Mouse (Mus musculus): ENCODE measurements around the gene Med9. TPM values are rescaled to one million over a fixed set of nuclear protein-coding genes. Genes with fewer than 3 reads are reported as not detected.

The Med9 gene
- 6.7 TPM for polyA plus RNA-seq (2014; fragmentation: Illumina TruSeq; extraction: RNeasy Lipid Tissue Mini Kit (QIAGEN cat#74804); ENCODE audit: low read depth, low replicate concordance)

GRCm38 (mm10) chr11:59947752-59948400 is at the start of gene Med9:
TSS of gene Med9 (plus strand) at chr11:59948206.

GRCm38 (mm10) chr11:59964818-59965217 is 16.8 kb downstream of the Med9 start, which contains the start of gene Rasd1:
TSS of gene Rasd1 (minus strand) at chr11:59964944.

Other genes starting within 250 kb of the Med9 start
- not detected for gene Pld6, start 160.6 kb upstream of the Med9 start, polyA plus RNA-seq (2014; fragmentation: Illumina TruSeq; extraction: RNeasy Lipid Tissue Mini Kit (QIAGEN cat#74804); ENCODE audit: low read depth, low replicate concordance)
- 3.4 TPM for gene Flcn, start 138.2 kb upstream of the Med9 start, polyA plus RNA-seq (2014; fragmentation: Illumina TruSeq; extraction: RNeasy Lipid Tissue Mini Kit (QIAGEN cat#74804); ENCODE audit: low read depth, low replicate concordance)
- gene Nt5m, start 108.8 kb upstream of the Med9 start, polyA plus RNA-seq (2014; fragmentation: Illumina TruSeq; extraction: RNeasy Lipid Tissue Mini Kit (QIAGEN cat#74804); ENCODE audit: low read depth, low replicate concordance), result 2.5 TPM
- 162 TPM for gene Cops3, start 108.4 kb upstream of the Med9 start, polyA plus RNA-seq (2014; fragmentation: Illumina TruSeq; extraction: RNeasy Lipid Tissue Mini Kit (QIAGEN cat#74804); ENCODE audit: low read depth, low replicate concordance)
- gene Rasd1, start 16.7 kb downstream of the Med9 start, polyA plus RNA-seq (2014; fragmentation: Illumina TruSeq; extraction: RNeasy Lipid Tissue Mini Kit (QIAGEN cat#74804); ENCODE audit: low read depth, low replicate concordance), result 5.2 TPM
- gene Pemt, start 98.3 kb downstream of the Med9 start, polyA plus RNA-seq (2014; fragmentation: Illumina TruSeq; extraction: RNeasy Lipid Tissue Mini Kit (QIAGEN cat#74804); ENCODE audit: low read depth, low replicate concordance), result not detected
- gene Rai1, start 156.8 kb downstream of the Med9 start, polyA plus RNA-seq (2014; fragmentation: Illumina TruSeq; extraction: RNeasy Lipid Tissue Mini Kit (QIAGEN cat#74804); ENCODE audit: low read depth, low replicate concordance), result 2.9 TPM